Mouse (Mus musculus) cerebellum, postnatal 14 days (tissue): ENCODE results near the gene Zbtb34.
A peak's percentile ranks its signal among the peaks of the same experiment; 100 is the strongest.

Source experiments
- DNase-seq, 2 experiments: peaks; one replicate each; pipeline ENCODE4 v3.0.0; 2021; ENCODE audit warnings: mixed read lengths in 2 of 2

The Zbtb34 gene

DNA sequence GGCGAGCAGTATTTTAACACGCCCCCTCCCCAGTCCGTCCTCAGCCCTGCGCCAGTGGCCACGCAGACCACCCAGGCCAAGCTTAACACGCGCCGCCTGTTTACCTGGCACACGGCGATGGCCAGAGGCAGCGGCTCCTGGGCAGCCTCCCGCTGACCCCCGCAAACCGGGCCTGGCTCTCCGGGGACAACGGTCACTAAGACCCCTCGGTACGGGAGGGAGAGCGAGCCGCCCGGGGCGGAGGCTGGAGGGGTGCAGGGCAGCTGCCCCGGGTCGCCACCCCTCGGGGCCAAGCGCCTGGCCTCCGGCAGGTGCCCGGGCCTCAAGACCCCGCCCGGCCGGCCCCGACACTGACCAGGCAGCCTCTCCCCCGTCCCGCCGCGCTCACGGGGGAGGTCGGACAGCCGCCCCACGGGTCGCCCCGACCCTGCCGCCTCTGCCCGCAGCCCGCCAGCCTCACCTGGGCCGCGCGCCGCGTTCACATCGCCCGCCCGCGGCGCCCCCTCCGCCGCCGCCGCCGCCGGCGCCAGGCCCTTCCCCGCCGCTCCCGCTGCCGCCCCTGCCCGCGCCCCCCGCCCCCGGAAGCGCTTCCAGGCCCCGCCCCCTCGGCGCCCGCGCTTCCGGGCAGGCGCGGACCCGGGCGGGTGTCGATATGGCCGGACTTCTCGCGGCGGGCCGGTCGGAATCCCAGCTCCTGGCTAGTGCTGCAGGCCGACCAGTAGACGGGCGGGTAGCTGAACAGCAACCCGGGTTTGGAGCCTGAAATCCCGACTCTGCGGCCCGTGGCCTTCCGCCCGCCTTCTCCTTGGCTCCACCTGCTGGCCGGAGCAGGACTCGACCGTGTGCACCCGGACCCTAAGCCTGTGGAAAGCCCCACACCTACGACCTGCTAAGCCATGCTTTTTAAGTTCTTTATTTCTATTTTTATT is at the start of gene Zbtb34:
Gene Zbtb34, minus strand, starts transcription at position 554 of the 929 bp plus-strand sequence.
- DNase-seq: peak; percentile 79

DNA sequence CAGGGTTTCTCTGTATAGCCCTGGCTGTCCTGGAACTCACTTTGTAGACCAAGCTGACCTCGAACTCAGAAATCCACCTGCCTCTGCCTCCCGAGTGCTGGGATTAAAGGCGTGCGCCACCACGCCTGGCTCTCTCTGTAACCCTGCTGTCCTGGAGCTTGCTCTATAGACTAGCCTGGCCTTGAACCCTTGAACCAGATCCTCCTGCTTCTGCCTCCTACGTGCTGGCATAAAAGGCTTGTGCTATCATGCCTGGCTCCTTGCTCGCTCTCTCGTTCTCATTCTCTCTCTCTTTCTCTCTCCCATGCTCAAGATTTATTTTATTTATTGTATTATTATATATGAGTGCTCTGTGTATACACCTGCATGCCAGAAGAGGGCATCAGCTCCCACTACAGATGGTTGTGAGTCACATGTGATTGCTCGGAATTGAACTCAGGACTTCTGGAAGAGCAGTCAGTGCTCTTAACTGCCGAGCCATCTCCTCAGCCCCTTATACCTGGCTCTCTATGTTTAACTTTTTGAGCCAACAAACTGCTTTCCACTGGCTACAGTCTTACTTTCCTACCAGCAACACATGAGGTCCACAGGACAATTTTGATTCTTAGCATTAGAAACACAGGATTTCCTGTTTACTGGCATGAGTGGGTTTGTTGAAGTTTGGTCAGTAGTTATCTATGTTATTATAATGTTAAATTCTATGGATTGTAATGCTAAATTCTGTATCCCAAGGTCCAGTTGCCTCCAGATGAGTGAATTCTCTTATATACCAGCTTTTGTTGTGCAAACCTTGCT is 47.0 kb upstream of the Zbtb34 start:
- no peak for DNase-seq

DNA sequence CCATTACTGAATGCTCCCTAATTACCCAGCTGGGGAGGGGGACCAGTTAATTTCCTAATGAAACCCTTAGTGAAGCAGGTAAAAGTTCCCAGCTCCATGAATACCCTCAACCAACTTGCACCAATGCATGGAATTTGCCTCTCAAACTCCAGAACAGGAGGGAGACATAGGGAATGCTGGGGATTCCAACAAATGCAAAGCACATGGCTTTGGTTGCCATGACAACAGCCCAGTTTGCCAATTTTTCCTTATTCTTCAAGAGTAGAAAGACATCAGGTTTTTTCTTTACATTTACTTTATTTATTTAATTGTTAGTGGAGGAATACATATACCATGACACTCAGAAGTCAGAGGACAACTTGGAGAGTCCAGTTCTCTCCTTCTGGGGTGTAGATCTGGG is 44.8 kb upstream of the Zbtb34 start:
- no peak for DNase-seq

DNA sequence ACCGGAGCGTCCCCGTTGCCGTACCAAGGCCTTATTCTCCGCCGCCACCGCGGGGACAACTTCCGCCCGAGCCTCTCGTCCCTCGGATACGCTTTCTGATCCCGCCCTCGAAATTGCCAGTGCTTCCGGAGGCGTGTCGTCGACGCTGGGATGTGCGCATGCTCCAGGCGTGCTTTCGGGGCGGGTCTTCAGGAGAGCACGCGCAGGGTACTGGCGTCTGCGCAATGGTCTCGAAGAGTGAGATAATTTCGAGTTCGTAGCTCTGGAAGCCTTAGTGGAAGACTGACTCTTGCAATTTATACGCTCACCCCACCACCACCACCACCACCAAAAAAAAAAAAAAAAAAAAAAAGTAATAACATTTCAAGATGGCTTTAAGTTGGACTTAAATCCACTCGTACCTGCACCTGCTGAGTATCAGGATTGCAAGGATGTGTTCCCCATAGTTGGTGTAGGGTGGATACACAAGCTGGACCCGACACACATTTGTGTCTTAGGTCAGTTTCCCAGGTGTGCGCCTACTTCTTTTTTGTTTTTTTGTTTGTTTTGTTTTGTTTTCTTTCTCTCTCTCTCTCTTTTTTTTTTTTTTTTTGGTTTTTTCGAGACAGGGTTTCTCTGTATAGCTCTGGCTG is 37.5 kb upstream of the Zbtb34 start, which contains the start of gene Zbtb43:
Gene Zbtb43, minus strand, starts transcription at position 94 of the 632 bp plus-strand sequence.
- DNase-seq: peak; percentile 96 to 97

DNA sequence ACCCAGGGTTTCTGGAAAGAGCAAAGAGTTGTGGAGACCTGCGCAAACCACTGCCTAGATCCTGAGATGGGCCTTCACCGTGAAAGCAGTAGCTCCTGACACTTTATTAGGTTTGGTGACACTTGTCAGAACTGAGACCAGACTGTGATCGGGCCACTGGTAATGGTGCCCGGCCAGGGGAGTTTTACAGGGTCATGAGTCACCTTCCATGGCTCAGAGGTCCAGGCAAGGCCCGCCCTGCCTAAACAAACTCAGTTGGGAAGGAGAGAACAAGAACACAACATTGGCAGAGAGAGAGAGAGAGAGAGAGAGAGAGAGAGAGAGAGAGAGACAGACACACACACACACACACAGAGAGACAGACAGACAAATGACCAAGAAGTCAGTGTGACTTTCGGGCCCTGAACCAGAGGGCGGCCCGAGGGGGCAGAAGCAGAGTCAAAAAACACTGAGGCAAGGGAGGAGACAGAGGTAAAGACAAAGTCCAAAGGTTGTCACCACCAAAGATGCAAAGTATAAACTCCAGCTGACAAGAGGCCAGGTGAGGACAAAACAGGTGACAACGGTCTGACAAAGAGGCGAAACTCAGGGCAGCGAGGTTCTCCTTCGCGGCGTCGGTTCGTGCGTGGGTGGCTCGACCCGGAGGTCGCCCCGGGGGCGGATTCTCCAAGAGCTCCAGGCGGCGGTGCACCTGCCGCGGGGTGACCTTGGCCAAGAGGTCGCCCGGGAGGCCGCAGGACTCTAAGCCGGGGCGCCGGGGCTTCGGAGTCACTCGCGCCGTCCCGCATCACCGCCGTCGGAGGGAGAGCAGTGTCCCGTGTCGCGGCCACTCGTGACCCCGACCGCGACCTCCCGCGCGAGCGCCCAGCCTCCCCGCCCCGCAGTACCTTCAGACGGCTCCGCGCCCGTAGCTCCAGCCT is 36.7 kb upstream of the Zbtb34 start:
- DNase-seq: peak in 1 of 2 experiments; percentile 14

DNA sequence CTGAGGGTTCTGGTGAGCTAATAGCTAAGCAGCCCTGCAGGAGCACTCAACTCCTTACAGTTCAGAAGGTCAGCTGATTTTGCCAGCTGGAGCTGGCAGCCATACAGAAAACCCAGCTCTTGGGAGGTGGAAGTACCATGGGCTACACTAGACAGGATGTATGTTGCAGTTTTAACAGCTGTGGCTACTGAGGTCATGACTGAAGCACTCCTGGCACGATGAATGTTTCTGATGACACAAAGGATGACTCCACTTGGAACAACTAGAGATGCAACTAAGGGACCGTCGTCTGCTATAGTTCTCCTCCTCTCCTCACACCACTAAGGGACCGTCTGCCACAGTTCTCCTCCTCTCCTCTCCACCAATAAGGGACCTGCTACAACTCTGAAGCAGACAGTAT is 34.8 kb upstream of the Zbtb34 start:
- DNase-seq: no peak

DNA sequence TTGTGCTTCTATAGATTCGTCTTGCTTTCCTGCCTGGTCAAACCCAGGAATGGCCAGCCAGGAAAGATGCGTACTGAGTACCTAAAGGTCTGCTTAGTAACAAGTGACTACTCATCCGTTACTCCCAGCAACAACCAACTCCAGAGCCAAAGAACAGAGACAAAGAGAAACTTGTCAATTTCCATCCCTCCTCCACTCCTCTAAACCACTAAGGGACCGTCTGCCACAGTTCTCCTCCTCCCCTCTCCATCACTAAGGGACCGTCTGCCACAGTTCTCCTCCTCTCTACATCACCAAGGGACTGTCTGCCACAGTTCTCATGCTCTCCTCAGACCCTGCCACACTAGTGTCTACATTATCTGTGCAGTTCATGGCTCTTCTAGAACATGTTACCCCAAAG is 34.1 kb upstream of the Zbtb34 start:
- DNase-seq: no peak

DNA sequence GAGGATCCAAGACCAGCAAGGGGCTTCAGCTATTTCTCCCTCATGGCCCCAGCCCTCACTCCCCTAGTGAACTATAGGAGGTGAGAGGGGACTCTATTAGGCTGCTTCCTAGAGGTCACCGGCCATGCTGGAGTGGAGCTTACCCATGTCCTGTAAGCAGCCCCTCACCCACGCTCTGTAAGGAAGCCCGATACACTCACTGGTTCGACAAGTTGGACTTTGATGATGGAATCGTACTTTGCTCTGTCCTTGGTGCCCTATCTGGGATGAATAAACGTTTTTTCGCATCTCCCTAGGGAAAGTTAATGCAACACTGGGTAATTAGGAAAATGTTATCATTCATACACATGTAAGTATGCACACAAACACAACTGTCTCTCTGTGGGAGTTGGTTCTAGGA is 30.9 kb upstream of the Zbtb34 start:
- no peak for DNase-seq

DNA sequence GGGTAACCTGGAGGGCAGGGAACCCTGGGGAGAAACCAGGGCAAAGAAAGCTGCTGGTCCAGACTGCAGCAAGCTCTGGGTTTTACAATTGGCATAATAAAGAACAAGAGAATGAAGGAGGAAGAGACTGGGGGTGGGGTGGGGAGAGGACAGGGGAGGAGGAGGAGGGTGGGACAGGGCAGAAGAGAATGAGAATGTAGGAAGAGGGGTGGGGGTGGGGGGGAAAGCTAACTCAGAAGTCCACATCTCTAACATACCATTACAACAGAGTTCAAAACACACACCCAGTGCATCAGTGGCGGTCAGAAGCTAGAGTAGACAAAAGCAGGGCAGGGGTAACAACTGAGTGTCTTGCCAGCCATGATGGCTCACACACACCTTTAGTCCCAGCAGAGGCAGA is 29.9 kb upstream of the Zbtb34 start:
- no peak for DNase-seq

DNA sequence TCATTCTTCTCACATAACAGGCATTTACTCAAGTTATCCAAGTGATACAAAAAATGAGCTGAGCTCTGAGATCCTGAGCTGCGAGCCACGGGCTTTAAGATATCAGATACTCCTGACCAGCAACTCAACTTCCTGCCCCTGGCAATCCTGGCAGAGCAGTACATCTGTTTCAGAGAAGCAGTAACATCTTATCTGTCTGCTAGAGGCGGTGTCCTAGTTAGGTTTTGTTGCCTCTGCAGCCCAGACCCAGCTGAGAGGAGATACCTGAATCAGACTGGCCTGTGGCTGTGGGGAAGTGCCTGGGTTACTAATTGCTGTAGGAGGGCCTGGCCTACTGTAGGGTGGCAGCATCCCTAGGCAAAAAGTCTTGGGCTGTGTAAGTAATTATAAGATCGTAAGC is 28.5 kb upstream of the Zbtb34 start:
- no peak for DNase-seq

DNA sequence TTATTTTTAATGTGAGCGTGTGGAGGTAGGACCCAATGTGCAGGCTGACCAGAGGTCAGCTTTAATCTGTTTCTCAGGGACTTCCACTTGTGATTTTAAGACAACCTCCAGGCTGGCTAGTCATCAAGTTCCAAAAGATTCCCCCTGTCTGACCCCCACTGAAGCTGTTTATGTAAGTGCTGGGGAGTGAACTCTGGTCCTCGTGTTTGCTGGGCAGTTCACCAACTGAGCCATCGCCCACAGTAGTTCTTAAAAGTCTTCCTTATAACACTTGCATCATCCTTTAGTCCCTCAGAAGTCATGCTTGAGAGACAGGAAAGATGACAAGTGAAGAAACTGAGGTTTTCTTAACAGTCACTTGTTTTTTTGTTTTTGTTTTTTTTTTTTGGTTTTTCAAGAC is 25.6 kb upstream of the Zbtb34 start:
- no peak for DNase-seq

DNA sequence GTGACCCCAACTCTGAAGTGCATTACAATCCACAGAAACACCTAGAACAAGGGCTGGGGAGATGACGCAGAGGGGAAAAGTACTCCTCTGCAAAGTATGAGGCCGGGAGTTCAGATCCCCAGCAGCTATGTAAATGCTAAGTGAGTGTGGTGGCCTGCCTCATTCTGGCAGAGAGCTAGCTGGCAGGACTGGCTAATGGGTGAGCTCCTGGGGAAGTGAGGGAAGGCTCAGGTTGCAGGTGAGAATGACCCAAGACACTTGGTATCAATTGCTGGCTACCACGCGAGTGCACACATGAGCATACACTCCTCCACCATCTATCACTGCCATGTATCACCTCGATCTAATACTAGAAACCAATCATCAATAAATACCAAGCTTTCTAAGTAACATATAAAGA is 25.1 kb upstream of the Zbtb34 start:
- no peak for DNase-seq

DNA sequence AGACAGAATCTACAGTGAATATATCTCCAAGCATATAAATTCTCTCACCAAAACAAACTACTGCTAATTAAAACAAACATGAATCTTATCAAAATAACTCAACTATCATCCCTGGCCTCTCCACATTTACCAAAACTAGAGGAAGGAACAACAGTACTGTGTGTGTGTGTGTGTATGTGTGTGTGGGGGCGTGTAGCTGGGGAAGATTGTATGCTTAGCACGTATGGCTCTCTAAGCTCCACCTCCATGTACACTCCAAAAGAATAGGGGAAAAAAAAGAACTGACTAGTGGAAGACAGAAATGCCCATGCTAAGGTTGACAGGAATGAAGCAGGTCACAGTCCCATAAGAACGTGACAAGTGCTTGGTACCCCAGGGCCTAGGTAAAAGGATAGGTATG is 24.2 kb upstream of the Zbtb34 start:
- no peak for DNase-seq

DNA sequence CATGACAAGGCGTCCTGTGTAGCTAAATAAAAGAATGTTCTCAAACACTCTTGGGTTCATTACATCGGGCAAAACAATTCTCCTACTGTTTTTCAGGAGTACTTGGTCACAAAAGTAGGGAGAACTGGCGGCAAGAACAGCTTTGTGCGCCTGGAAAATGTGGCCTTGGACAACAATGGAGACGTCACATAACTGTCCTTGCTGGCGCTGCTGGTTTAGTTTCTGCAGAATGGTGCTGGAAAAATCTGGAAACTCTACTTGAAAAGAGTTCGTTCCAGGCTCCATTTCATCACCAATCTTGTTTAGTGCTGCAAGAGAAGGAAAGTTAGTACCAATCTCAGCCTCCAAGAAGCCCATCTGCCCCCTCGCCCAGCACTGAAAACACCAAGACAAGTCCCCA is 23.7 kb upstream of the Zbtb34 start:
- no peak for DNase-seq

DNA sequence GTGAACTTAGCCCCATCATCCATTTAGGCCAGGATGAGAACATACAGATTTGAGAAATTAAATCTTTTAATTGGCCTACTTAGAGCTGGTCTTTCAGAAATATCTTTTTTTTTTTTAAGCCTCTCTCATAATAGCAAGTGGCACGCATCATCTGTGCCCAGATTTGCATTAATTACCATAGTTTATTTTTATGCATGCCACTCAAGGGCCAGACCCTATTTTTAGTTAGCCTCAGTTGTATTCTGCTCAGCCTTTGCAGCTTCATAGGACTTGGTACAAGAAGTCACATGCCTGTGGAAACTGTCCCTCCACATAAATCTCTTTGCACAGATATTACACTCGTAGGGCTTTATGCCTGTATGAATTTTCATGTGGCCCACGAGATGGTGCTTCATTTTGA is 22.4 kb upstream of the Zbtb34 start:
- no peak for DNase-seq

DNA sequence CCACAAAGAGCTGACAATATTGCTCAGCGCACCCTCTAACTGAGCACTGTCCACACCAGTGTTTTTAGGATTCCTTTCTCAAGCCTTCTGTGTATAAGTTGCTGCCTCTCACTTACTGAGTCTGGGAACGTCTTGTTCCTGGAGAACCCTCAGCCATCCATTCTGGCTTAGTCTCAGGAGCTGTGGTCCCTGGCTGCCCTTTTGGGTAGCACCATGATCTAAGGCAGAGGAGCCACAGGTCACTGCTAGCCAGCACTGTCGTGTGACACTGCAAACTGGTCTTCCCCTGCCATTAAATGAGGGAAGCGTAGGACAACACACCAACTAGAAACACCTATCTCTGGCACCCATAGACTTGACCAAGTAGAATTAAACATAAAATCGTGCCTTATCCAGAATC is 21.6 kb upstream of the Zbtb34 start:
- no peak for DNase-seq

DNA sequence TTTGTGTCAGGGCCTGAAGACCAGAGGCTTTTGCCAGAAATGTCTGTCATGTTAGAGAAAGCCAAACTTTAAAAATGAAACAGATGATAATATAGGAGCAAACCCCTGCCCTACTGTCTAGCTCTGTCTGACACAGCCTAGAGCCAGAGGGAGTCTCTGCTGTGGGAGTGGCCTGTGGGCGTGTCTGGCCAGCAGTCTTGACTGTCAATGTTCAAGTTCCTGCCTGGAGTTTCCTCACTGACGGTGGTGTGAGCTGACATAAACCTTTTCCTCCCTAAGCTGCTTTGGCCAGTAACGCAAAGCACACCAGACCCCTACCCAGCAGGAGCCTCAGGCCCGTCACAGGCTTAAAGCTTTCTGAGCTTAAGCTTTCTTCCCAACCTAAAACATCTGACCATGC is 21.0 kb upstream of the Zbtb34 start:
- no peak for DNase-seq

DNA sequence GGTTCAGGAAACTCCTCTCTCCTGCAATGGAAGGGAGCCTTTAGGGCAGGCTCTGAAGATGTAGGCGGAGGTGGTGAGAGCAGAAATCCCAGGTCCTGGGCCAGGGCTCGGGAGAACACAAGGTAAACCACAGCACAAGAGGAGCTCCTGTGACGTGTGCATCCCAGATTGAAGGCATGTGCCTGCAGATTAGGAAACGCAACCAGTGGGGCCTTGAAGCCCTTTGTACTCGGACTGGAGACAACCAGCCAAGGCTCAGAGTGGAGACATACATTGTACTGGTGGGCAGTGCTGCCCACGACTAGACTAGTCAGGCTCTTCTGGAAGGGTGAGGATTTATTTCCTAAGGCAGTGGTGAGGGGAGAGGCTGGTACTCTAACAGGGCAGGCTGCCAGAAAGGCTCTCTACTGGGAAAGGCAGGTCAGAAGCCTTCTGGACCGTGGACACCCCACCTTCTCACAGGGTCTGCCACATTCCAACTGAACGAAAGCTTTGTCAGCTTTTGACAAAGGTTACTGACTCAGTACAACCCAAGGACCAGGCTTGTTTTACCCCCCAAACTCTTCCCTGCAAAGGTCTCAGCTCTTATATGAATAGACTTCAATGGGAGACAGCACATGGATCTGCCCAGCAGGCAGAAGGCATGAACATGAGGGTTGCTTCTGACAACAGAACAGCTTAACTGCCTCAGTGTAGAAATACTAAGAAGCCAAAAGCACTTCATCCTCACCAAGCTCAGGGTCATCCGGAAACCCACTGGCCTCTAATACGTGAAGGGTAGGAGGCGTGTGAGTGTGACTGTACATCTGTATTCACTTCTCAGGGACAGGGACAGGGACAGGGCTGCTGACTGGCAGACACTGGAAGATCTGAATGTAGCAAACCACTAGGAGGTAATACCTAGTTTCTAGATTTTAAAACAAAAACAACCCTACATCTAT is 20.2 kb upstream of the Zbtb34 start:
- DNase-seq: no peak

DNA sequence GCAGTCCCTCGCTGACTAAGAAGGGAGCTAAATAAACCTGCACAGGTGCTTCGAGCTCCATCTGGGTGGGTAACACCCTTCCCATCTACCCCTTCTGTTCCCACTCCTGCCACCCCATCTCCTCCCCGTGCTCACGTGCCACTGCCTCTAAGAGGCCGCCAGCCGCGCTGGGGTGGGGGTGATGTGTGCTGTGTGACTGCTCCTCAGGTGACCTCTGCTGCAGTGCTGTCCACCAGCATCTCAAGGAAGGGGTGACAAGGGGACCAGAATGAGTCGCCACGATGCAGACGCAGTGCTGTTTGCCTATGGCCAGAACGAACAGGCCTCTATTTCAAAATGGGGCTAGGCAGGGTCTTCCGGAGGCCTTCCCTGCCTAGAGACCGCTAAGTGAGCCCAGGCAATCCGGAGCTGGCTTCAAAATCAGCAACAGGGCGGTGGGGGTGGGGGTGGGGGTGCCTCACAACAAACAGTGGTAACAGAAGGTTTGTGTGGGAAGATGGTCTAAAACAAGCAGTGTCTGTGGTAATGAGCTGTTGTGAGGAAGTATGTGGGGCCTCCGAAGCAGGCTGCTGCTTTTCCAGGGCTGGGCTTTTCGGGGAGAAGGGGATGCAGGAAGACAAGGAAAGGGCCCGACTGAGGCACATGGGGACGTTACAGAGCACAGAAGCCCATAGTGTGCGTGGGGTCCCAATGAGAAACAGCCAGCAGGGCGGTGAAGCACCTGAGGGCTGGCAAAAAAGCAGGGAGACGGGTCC is 18.2 kb upstream of the Zbtb34 start:
- DNase-seq: no peak

DNA sequence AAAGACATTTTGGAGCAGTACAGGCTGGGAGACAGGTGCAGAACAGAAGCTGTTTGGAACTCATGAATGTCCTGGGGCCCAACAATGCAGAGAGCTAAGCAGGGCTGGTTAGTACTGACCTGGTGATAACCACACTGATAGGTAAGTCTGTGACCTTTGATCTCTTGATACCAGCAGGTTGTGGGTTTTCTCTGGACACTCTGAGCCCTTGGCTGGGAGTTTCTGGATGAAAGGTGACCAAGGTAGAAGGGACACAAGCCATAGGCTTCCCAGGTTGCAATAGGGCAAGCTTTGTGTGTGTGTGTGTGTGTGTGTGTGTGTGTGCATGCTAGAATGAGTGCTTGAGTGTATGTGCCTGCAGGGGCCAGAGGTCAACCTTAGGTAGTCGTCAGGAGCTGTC is 15.7 kb upstream of the Zbtb34 start:
- DNase-seq: no peak
